Mouse (Mus musculus): ENCODE data around the gene Eras.

GRCm38 (mm10) chrX:7966161-7966560 lies 37.8 kb upstream of the Eras start:
- no peak for TF ChIP-seq CTCF (IDR thresholded peaks at IDR 0.05; ENCODE audit: control insufficient read depth, insufficient read depth, insufficient replicate concordance, low read depth, low read length)
- TF ChIP-seq POLR2A (IDR thresholded peaks at IDR 0.05; ENCODE audit: control insufficient read depth, low read depth, low read length), result no peak

Measured in testis, adult 2 months (tissue).